Mouse (Mus musculus) urinary bladder, postnatal 10 days (tissue): ENCODE data around the gene Gm13102.
"Not testable (repeated sequence)": the region's sequence is repeated elsewhere in the genome, so short reads cannot be mapped to it uniquely, and the experiment has no call there.

Experiments
- DNase-seq: peaks from one replicate; pipeline ENCODE4 v3.0.0; 2022; ENCODE audit warnings: low spot score

Gene Gm13102

GRCm38 (mm10) chr4:144106174-144106573 is at the start of gene Gm13102:
Gene Gm13102 (plus strand): TSS chr4:144106474.
- not testable (repeated sequence) for DNase-seq

- DNase-seq, result not testable (repeated sequence)
Measured at GRCm38 (mm10) chr4:144058826-144059225, 47.4 kb upstream of the Gm13102 start, which contains the start of gene Pramel4. Gene Pramel4 (plus strand): TSS chr4:144059126.
